Mouse (Mus musculus): ENCODE data around the gene Shmt1.

Shmt1 gene

GRCm38 (mm10) chr11:60796342-60796741 lies 15.2 kb downstream of the Shmt1 start:
- DNase-seq (ENCODE audit: low spot score) = no peak

GRCm38 (mm10) chr11:60790472-60790871 lies 21.0 kb downstream of the Shmt1 start:
- DNase-seq (ENCODE audit: low spot score) = no peak

GRCm38 (mm10) chr11:60787595-60787994 lies 23.9 kb downstream of the Shmt1 start:
- DNase-seq (ENCODE audit: low spot score) = peak; percentile 17

GRCm38 (mm10) chr11:60784179-60784922 lies 27.2 kb downstream of the Shmt1 start:
- no peak for DNase-seq (ENCODE audit: low spot score)

- no peak for DNase-seq (ENCODE audit: low spot score)
Observed at GRCm38 (mm10) chr11:60779673-60780189, 31.8 kb downstream of the Shmt1 start.

- DNase-seq (ENCODE audit: low spot score) = no peak
Observed at GRCm38 (mm10) chr11:60777801-60778370, 33.6 kb downstream of the Shmt1 start.

- peak; percentile 96 for DNase-seq (ENCODE audit: low spot score)
Observed at GRCm38 (mm10) chr11:60776829-60777740, 34.4 kb downstream of the Shmt1 start, which contains the start of the genes Top3a and Smcr8. Gene Top3a, minus strand, starts transcription at chr11:60777365. Gene Smcr8, plus strand, starts transcription at chr11:60777524.

GRCm38 (mm10) chr11:60776107-60776828 lies 35.2 kb downstream of the Shmt1 start:
- no peak for DNase-seq (ENCODE audit: low spot score)

GRCm38 (mm10) chr11:60775578-60775977 lies 35.9 kb downstream of the Shmt1 start:
- DNase-seq (ENCODE audit: low spot score) = no peak

GRCm38 (mm10) chr11:60774841-60775240 lies 36.7 kb downstream of the Shmt1 start:
- DNase-seq (ENCODE audit: low spot score) = no peak

- DNase-seq (ENCODE audit: low spot score) = no peak
Observed at GRCm38 (mm10) chr11:60774158-60774689, 37.3 kb downstream of the Shmt1 start.

GRCm38 (mm10) chr11:60772161-60772560 lies 39.4 kb downstream of the Shmt1 start:
- DNase-seq (ENCODE audit: low spot score) = no peak

GRCm38 (mm10) chr11:60770776-60771175 lies 40.7 kb downstream of the Shmt1 start:
- no peak for DNase-seq (ENCODE audit: low spot score)

GRCm38 (mm10) chr11:60769322-60769721 lies 42.2 kb downstream of the Shmt1 start:
- no peak for DNase-seq (ENCODE audit: low spot score)

GRCm38 (mm10) chr11:60766969-60767368 lies 44.5 kb downstream of the Shmt1 start:
- DNase-seq (ENCODE audit: low spot score) = no peak

- no peak for DNase-seq (ENCODE audit: low spot score)
Observed at GRCm38 (mm10) chr11:60761681-60762080, 49.8 kb downstream of the Shmt1 start.

- no peak for DNase-seq (ENCODE audit: low spot score)
Observed at GRCm38 (mm10) chr11:60755570-60755969, 55.9 kb downstream of the Shmt1 start.

GRCm38 (mm10) chr11:60740321-60740720 lies 71.2 kb downstream of the Shmt1 start:
- no peak for DNase-seq (ENCODE audit: low spot score)

All from embryo, embryonic 10 days (tissue).